Mouse (Mus musculus): ENCODE data around the gene Abhd15.
A peak's percentile ranks its signal among the peaks of the same experiment; 100 is the strongest.

GRCm38 (mm10) chr11:77497341-77497756 lies 17.6 kb upstream of the Abhd15 start:
- TF ChIP-seq CTCF (IDR thresholded peaks at IDR 0.05; ENCODE audit: low read depth, low read length) (peak; percentile 49), POLR2A (IDR thresholded peaks at IDR 0.05; ENCODE audit: borderline replicate concordance, low read depth, low read length) (no peak)

Data from bone marrow macrophage, adult 2 months (primary cell).